Mouse (Mus musculus) large intestine, adult 2 months (tissue): ENCODE measurements around the gene Hspb6. TPM values are rescaled to one million over a fixed set of nuclear protein-coding genes. Genes with fewer than 3 reads are reported as not detected.
A peak's percentile ranks its signal among the peaks of the same experiment; 100 is the strongest.

Experiments
- DNase-seq: peaks from one replicate; pipeline ENCODE4 v3.0.0-alpha.2; 2012; ENCODE audit warnings: low read depth, low spot score
- WGBS: fragments of 180-500 bp; shearing (Covaris S2); methylation state at CpG from one replicate; pipeline ENCODE4 v1.1.7; 2018; 5-methylcytosine and 5-hydroxymethylcytosine counted together
- polyA plus RNA-seq: library from polyadenylated mRNA; depleted of rRNA; stranded (reverse); fragments of >200 nt; gene quantifications from 2 replicates; pipeline ENCODE4 v1.2.3, GENCODE M21; 2012

The Hspb6 gene
- polyA plus RNA-seq, 1 experiment, result 84.8 TPM

GRCm38 (mm10) chr7:30579950-30580349, 28.0 kb downstream of the Hspb6 start:
- WGBS, result 88% methylated on average over 8 of the region's 8 CpGs
- no peak for DNase-seq

GRCm38 (mm10) chr7:30581547-30581946, 29.6 kb downstream of the Hspb6 start:
- DNase-seq, result no peak
- 95% methylated on average over 16 of the region's 16 CpGs for WGBS

GRCm38 (mm10) chr7:30584339-30584738, 32.4 kb downstream of the Hspb6 start:
- DNase-seq, result no peak
- 90% methylated on average over 10 of the region's 10 CpGs for WGBS

GRCm38 (mm10) chr7:30585170-30585569, 33.2 kb downstream of the Hspb6 start:
- no peak for DNase-seq

GRCm38 (mm10) chr7:30586455-30587020, 34.6 kb downstream of the Hspb6 start:
- WGBS, result 91% methylated on average over 28 of the region's 28 CpGs
- no peak for DNase-seq

More at GRCm38 (mm10) chr7:30585170-30585569, 33.2 kb downstream of the Hspb6 start:
- WGBS, result 98% methylated on average over 7 of the region's 7 CpGs

- DNase-seq, result no peak
- under 1% methylated on average over 65 of the region's 67 CpGs for WGBS
These were observed 36.1 kb downstream of the Hspb6 start for GRCm38 (mm10) chr7:30587842-30588667.

GRCm38 (mm10) chr7:30588676-30589434, 36.9 kb downstream of the Hspb6 start, which contains the start of gene Kmt2b:
Gene Kmt2b (minus strand): TSS chr7:30588726.
- under 1% methylated on average over 61 of the region's 68 CpGs for WGBS
- DNase-seq, result peak; percentile 98

GRCm38 (mm10) chr7:30589435-30590301, 37.7 kb downstream of the Hspb6 start:
- WGBS, result 9% methylated on average over 40 of the region's 40 CpGs

GRCm38 (mm10) chr7:30590927-30591604, 39.1 kb downstream of the Hspb6 start:
- WGBS, result 81% methylated on average over 9 of the region's 9 CpGs
- DNase-seq, result no peak

More at GRCm38 (mm10) chr7:30589435-30590301, 37.7 kb downstream of the Hspb6 start:
- DNase-seq, result peak; percentile 64

- no peak for DNase-seq
- 82% methylated on average over 4 of the region's 4 CpGs for WGBS
These were observed 39.6 kb downstream of the Hspb6 start for GRCm38 (mm10) chr7:30591605-30591951.

- no peak for DNase-seq
- 74% methylated on average over 5 of the region's 5 CpGs for whole genome bisulfite sequencing
These were observed 40.9 kb downstream of the Hspb6 start for GRCm38 (mm10) chr7:30592772-30593423.

- WGBS, result 59% methylated on average over 10 of the region's 10 CpGs
- DNase-seq, result no peak
These were observed 41.9 kb downstream of the Hspb6 start for GRCm38 (mm10) chr7:30593579-30594509.

GRCm38 (mm10) chr7:30594510-30595024, 42.6 kb downstream of the Hspb6 start:
- DNase-seq, result no peak
- WGBS, result 75% methylated on average over 4 of the region's 4 CpGs

- 79% methylated on average over 5 of the region's 5 CpGs for WGBS
- DNase-seq, result no peak
These were observed 44.1 kb downstream of the Hspb6 start for GRCm38 (mm10) chr7:30596093-30596492.

GRCm38 (mm10) chr7:30596811-30597210, 44.8 kb downstream of the Hspb6 start:
- no peak for DNase-seq
- 79% methylated on average over 5 of the region's 5 CpGs for WGBS

- WGBS, result 93% methylated on average over 12 of the region's 12 CpGs
- DNase-seq, result no peak
These were observed 46.8 kb downstream of the Hspb6 start, which contains the start of gene Zbtb32 for GRCm38 (mm10) chr7:30598786-30599185. Gene Zbtb32 (minus strand): TSS chr7:30598909.

- DNase-seq, result peak; percentile 98
- 3% methylated on average over 16 of the region's 16 CpGs for WGBS
These were observed 48.0 kb downstream of the Hspb6 start for GRCm38 (mm10) chr7:30599933-30600353.
